Mouse (Mus musculus) ES-Bruce4 (cell line): ENCODE measurements around the gene Nlrp3.

Source experiments
- CTCF ChIP-seq: IDR thresholded peaks from one replicate; pipeline ENCODE4 v1.8.1; 2011; ENCODE audit warnings: low read depth, low read length
- EP300 ChIP-seq: IDR thresholded peaks from 2 replicates; pipeline ENCODE4 v1.6.1; 2011; ENCODE audit warnings: low read depth, low read length; ENCODE audit not compliant: insufficient read depth
- POLR2A ChIP-seq: IDR thresholded peaks from one replicate; pipeline ENCODE4 v1.8.1; 2011; ENCODE audit warnings: low read length; ENCODE audit not compliant: insufficient read depth

- TF ChIP-seq POLR2A, result no peak
- TF ChIP-seq CTCF, result peak; percentile 44
- no peak for TF ChIP-seq EP300
These were observed 43.6 kb upstream of the Nlrp3 start for GRCm38 (mm10) chr11:59497747-59498146.
